Mouse (Mus musculus) cerebellum, adult 2 months (tissue): Measurements from ENCODE around the gene Dnah7a. TPM values are rescaled to one million over a fixed set of nuclear protein-coding genes. Genes with fewer than 3 reads are reported as not detected.
A peak's percentile ranks its signal among the peaks of the same experiment; 100 is the strongest.
"Not testable (repeated sequence)": the region's sequence is repeated elsewhere in the genome, so short reads cannot be mapped to it uniquely, and the experiment has no call there.

ENCODE experiments used
- DNase-seq, 2 experiments: peaks; one replicate each; pipeline ENCODE4 v3.0.0; 2021
- H3K27ac ChIP-seq: fragments of 200-500 bp; 2 replicates; pipeline ENCODE4 v1.5.1; 2012; ENCODE audit warnings: low read length, control low read depth, inconsistent platforms; ENCODE audit not compliant: insufficient read depth
- H3K27me3 ChIP-seq: fragments of 200-500 bp; 2 replicates; pipeline ENCODE4 v1.6.1; 2012; ENCODE audit warnings: inconsistent platforms, mild to moderate bottlenecking, low read length, moderate library complexity; ENCODE audit not compliant: control insufficient read depth, insufficient read depth
- H3K4me1 ChIP-seq: fragments of 200-500 bp; 2 replicates; pipeline ENCODE4 v1.6.1; 2011; ENCODE audit warnings: low read length; ENCODE audit not compliant: control insufficient read depth, insufficient read depth
- H3K4me3 ChIP-seq: fragments of 200-500 bp; replicated peaks from 2 replicates; pipeline ENCODE3; 2011; ENCODE audit warnings: mild to moderate bottlenecking, low read depth, low read length, control low read depth; ENCODE audit not compliant: insufficient read depth
- CTCF ChIP-seq: fragments of 200-500 bp; IDR thresholded peaks from 2 replicates; pipeline ENCODE4 v1.5.1; 2011; ENCODE audit warnings: low read depth, mild to moderate bottlenecking, control low read depth, low read length, moderate library complexity, borderline replicate concordance; ENCODE audit not compliant: insufficient read depth
- POLR2A ChIP-seq: fragments of 200-500 bp; IDR thresholded peaks from 2 replicates; pipeline ENCODE4 v1.6.1; 2011; ENCODE audit warnings: low read length, control low read depth, borderline replicate concordance; ENCODE audit not compliant: insufficient read depth
- WGBS: fragments of 180-500 bp; shearing (Covaris S2); methylation state at CpG from one replicate; pipeline ENCODE4 v1.1.7; 2018; 5-methylcytosine and 5-hydroxymethylcytosine counted together
- polyA plus RNA-seq: library from polyadenylated mRNA; depleted of rRNA; stranded (reverse); fragments of >200 nt; gene quantifications from 2 replicates; pipeline ENCODE4 v1.2.3, GENCODE M21; 2012; rRNA removed

Dnah7a gene
- polyA plus RNA-seq, 1 experiment, result 1.5 TPM

GRCm38 (mm10) chr1:53377731-53378130 lies 328.9 kb downstream of the Dnah7a start:
- no peak for DNase-seq
- Histone ChIP-seq H3K27ac (no peak overlapping the region), H3K27me3 (no peaks in the 10 kb centered on the region), H3K4me1 (no peaks in the 10 kb centered on the region), H3K4me3 (no peak overlapping the region)
- 69% methylated on average over 3 of the region's 3 CpGs for WGBS
- TF ChIP-seq CTCF, result no peak
- no peak for TF ChIP-seq POLR2A

DNA sequence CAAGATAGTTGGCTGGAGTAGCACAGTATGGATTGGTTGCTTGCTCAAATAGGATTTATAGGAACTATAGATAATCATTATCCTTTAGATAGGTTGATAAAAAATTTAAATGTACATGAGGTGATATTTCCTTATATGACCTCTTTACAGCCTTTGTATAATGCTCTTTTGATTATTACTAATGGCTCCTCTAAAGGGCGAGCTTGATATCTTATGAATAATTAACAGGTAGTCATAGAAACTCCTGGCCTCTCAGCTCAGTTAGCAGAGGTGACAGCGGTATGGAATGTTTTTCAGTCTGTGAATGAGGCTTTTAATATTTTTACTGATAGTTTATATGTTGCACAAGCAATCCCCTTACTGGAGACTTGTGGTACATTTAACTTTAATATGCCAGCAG lies 330.6 kb downstream of the Dnah7a start:
- H3K27me3 ChIP-seq, DNase-seq, H3K4me3 ChIP-seq, H3K4me1 ChIP-seq, H3K27ac ChIP-seq: not testable (repeated sequence)
- WGBS, result 83% methylated on average over 2 of the region's 2 CpGs

GRCm38 (mm10) chr1:53358988-53359387 lies 347.6 kb downstream of the Dnah7a start:
- TF ChIP-seq CTCF (no peak), POLR2A (no peak)
- Histone ChIP-seq H3K27ac (no peak overlapping the region), H3K4me3 (no peak overlapping the region), H3K4me1 (no peaks in the 10 kb centered on the region), H3K27me3 (no peaks in the 10 kb centered on the region)
- DNase-seq, result no peak

DNA sequence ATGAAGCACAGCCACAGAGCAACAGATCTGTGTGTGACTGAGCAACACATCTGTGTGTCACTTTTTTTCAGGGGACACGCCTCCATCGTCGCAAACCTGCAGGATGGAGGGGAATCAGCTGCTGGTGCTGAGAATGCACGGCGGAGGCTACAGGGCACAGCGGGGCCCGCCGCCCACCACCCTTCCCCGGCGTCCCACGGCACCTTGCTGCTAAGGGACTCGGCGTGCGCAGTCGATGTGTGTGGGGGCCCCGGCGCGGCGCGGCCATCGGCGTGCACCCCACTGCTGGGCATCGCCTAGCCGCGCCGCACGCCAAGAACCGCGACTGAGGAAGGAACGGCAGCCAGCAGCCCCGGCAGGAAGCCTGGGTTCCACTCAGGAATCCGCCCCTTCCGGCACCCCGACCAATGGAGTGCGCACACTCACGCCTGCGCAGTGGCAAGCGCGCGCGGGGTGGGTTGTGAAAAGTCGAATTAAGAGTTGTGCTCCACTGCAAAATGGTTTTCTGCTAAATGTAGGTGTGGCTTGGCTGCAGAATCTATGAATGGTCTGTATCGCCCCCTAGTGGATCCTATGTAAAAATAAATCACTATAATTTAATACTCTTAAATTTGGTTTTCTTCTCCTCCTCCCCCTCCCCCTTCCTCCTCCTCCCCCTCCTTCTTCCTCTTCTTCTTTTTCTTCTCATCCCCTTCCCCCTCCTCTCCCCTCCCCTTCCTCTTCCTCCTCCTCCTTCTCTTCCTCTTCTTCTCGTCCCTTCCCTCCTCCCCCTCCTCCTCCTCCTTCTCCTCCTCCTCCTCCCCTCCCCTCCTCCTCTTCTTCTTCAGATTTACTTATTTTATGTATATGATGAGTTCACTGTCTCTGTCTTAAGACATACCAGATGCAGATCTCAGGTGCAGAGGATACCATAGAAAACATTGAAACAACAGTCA lies 354.0 kb downstream of the Dnah7a start, which contains the start of the genes Asdurf, Gm28551 and Asnsd1:
Gene Asdurf (minus strand): TSS at position 293 of the 935 bp plus-strand sequence.
Gene Gm28551 (minus strand): TSS at position 341 of the 935 bp plus-strand sequence.
Gene Asnsd1 (minus strand): TSS at position 426 of the 935 bp plus-strand sequence.
- H3K4me1 ChIP-seq, result peaks cover 5% of the 10 kb centered on the region; the same call in 1 of the 2 replicates
- peak; percentile 87 for TF ChIP-seq POLR2A
- TF ChIP-seq CTCF, result peak; percentile 17; the same call in 1 of the 2 replicates
- H3K4me3 ChIP-seq, result peak within 1 kb of the TSS; percentile 74
- under 1% methylated on average over 43 of the region's 44 CpGs for WGBS
- peak; percentile 96 to 97 for DNase-seq
- no peaks in the 10 kb centered on the region for H3K27me3 ChIP-seq
- H3K27ac ChIP-seq, result peak within 1 kb of the TSS; percentile 72

Other genes with a start within 250 kb of the Dnah7a start
- 25.2 and 28.1 TPM in 2 replicates for gene Stk17b, start 78.4 kb upstream of the Dnah7a start, polyA plus RNA-seq